Mouse (Mus musculus): Measurements from ENCODE around the gene Hacd2. TPM values are rescaled to one million over a fixed set of nuclear protein-coding genes. Genes with fewer than 3 reads are reported as not detected.

Gene Hacd2
- polyA plus RNA-seq, 1 experiment from 2014 or later, result 40.8 TPM

GRCm38 (mm10) chr16:35056786-35057185 lies 34.6 kb downstream of the Hacd2 start:
- Histone ChIP-seq H3K9ac (no peak overlapping the region), H3K4me3 (no peak overlapping the region), H3K36me3 (ENCODE audit: poor library complexity, severe bottlenecking) (no peaks in the 10 kb centered on the region), H3K9me3 (replicated peaks) (no peaks in the 10 kb centered on the region), H3K27me3 (no peaks in the 10 kb centered on the region), H3K4me1 (no peaks in the 10 kb centered on the region), H3K27ac (no peak overlapping the region), H3K4me2 (no peak overlapping the region)
- 93% methylated on average over 3 of the region's 3 CpGs for WGBS
- ATAC-seq, result no peak

GRCm38 (mm10) chr16:35061017-35061416 lies 38.8 kb downstream of the Hacd2 start:
- Histone ChIP-seq H3K4me3 (no peak overlapping the region), H3K27ac (no peak overlapping the region), H3K9me3 (replicated peaks) (no peaks in the 10 kb centered on the region), H3K36me3 (ENCODE audit: poor library complexity, severe bottlenecking) (0 out of 2 replicates have a peak, but pooled peaks cover 4% of the 10 kb centered on the region), H3K4me1 (peaks cover 7% of the 10 kb centered on the region), H3K4me2 (no peak overlapping the region), H3K27me3 (no peaks in the 10 kb centered on the region), H3K9ac (no peak overlapping the region)
- 61% methylated on average over 2 of the region's 2 CpGs for WGBS
- no peak for ATAC-seq

DNA sequence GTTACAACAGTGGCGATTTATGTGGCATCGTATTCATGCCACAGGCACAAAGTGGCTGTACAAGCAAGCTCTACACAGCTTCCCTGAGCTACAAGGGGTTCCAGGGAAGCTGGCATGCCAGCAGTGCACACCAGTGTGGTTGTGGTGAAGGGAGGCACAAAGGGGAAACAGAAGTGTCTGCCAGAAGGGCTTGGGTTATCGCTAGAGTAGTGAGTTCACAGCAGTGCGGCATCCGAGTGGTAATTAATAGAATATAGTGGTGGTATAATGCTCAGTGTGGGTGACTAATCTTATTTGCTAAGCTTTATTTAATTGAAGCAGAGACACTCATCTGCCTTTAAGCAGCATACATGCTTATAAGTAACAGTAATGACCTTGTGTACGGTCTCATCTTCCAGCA lies 43.5 kb downstream of the Hacd2 start:
- 0 out of 2 replicates have a peak, but pooled peaks cover 4% of the 10 kb centered on the region for H3K36me3 ChIP-seq (ENCODE audit: poor library complexity, severe bottlenecking)
- no peak overlapping the region for H3K9ac ChIP-seq
- ATAC-seq, result no peak

GRCm38 (mm10) chr16:35067095-35067494 lies 44.9 kb downstream of the Hacd2 start:
- Histone ChIP-seq H3K4me1 (peaks cover 13% of the 10 kb centered on the region), H3K4me3 (no peak overlapping the region), H3K9ac (no peak overlapping the region), H3K27me3 (no peaks in the 10 kb centered on the region), H3K9me3 (replicated peaks) (no peaks in the 10 kb centered on the region), H3K27ac (no peak overlapping the region), H3K4me2 (no peak overlapping the region), H3K36me3 (ENCODE audit: poor library complexity, severe bottlenecking) (0 out of 2 replicates have a peak, but pooled peaks cover 3% of the 10 kb centered on the region)
- ATAC-seq, result no peak
- WGBS, result 33% methylated on average over 8 of the region's 8 CpGs

More for the DNA sequence above, 43.5 kb downstream of the Hacd2 start:
- Histone ChIP-seq H3K4me1 (peaks cover 13% of the 10 kb centered on the region), H3K9me3 (replicated peaks) (no peaks in the 10 kb centered on the region), H3K4me3 (no peak overlapping the region), H3K27ac (no peak overlapping the region), H3K27me3 (no peaks in the 10 kb centered on the region), H3K4me2 (no peak overlapping the region)
- 61% methylated on average over 6 of the region's 6 CpGs for WGBS

DNA sequence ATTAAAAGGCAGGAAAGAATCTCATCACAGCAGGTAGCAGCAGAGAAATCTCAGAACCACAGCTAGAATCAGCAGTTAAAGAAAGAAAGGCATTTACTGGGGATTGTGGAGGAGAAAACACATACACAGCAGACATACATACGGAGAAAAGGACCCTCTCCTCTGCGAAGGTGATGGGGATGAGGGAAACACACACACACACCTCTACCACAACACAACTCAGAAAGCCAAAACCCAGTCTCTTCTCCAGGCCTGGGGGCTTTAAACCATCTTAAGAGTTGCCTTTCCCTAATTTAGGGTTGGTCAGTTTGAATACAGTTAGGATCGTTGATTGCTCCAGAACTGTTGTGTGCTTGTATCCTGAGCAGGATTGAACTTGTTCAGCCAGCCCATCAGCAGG lies 45.4 kb downstream of the Hacd2 start:
- no peak overlapping the region for H3K4me2 ChIP-seq
- 81% methylated on average over 3 of the region's 3 CpGs for WGBS
- no peaks in the 10 kb centered on the region for H3K36me3 ChIP-seq (ENCODE audit: poor library complexity, severe bottlenecking)
- no peak for ATAC-seq
- H3K27ac ChIP-seq, result no peak overlapping the region
- H3K27me3 ChIP-seq, result no peaks in the 10 kb centered on the region
- no peak overlapping the region for H3K4me3 ChIP-seq
- H3K9ac ChIP-seq, result no peak overlapping the region
- H3K4me1 ChIP-seq, result peaks cover 13% of the 10 kb centered on the region
- H3K9me3 ChIP-seq (replicated peaks), result no peaks in the 10 kb centered on the region

- no peak for ATAC-seq
- H3K27ac ChIP-seq, result no peak overlapping the region
- H3K4me1 ChIP-seq, result peaks cover 13% of the 10 kb centered on the region
- H3K4me2 ChIP-seq, result no peak overlapping the region
- H3K36me3 ChIP-seq (ENCODE audit: poor library complexity, severe bottlenecking), result no peaks in the 10 kb centered on the region
- H3K9ac ChIP-seq, result no peak overlapping the region
- H3K27me3 ChIP-seq, result no peaks in the 10 kb centered on the region
- H3K4me3 ChIP-seq, result no peak overlapping the region
- WGBS, result 89% methylated on average over 4 of the region's 4 CpGs
- no peaks in the 10 kb centered on the region for H3K9me3 ChIP-seq (replicated peaks)
Measured at GRCm38 (mm10) chr16:35068886-35069285, 46.7 kb downstream of the Hacd2 start.

GRCm38 (mm10) chr16:35074436-35074835 lies 52.2 kb downstream of the Hacd2 start:
- Histone ChIP-seq H3K4me1 (no peaks in the 10 kb centered on the region), H3K27ac (no peak overlapping the region), H3K9ac (no peak overlapping the region), H3K27me3 (no peaks in the 10 kb centered on the region), H3K9me3 (replicated peaks) (no peaks in the 10 kb centered on the region), H3K4me3 (no peak overlapping the region), H3K36me3 (ENCODE audit: poor library complexity, severe bottlenecking) (peaks cover 14% of the 10 kb centered on the region; the same call in 1 of the 2 replicates), H3K4me2 (no peak overlapping the region)
- no peak for ATAC-seq

GRCm38 (mm10) chr16:35075643-35076042 lies 53.4 kb downstream of the Hacd2 start:
- H3K9me3 ChIP-seq (replicated peaks), result no peaks in the 10 kb centered on the region
- H3K4me1 ChIP-seq, result no peaks in the 10 kb centered on the region
- WGBS, result 89% methylated on average over 3 of the region's 3 CpGs
- no peak overlapping the region for H3K4me2 ChIP-seq
- H3K27ac ChIP-seq, result no peak overlapping the region
- H3K36me3 ChIP-seq (ENCODE audit: poor library complexity, severe bottlenecking), result peaks cover 18% of the 10 kb centered on the region; the same call in 1 of the 2 replicates
- no peak overlapping the region for H3K9ac ChIP-seq
- H3K27me3 ChIP-seq, result no peaks in the 10 kb centered on the region
- no peak overlapping the region for H3K4me3 ChIP-seq
- ATAC-seq, result no peak

DNA sequence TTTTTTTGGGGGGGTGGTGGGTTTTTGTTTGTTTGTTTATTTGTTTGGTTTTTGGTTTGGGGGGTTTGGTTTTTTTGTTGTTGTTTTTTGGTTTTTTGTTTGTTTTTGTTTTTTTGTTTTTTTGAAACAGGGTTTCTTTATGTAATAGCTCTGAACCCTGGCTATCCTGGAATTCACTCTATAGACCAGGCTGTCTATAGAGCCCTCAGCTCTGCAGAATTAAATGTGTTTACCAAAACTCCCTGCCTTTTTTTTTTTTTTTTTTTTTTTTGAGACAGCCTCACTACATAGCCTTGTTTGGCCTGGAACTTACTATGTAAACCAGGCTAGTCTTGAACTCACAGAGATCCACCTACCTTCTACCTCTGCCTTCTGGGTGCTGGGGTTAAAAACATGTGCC lies 71.3 kb downstream of the Hacd2 start:
- no peak overlapping the region for H3K4me2 ChIP-seq
- no peaks in the 10 kb centered on the region for H3K4me1 ChIP-seq
- H3K27ac ChIP-seq, result no peak overlapping the region
- peaks cover 7% of the 10 kb centered on the region; the same call in 1 of the 2 replicates for H3K36me3 ChIP-seq (ENCODE audit: poor library complexity, severe bottlenecking)
- H3K9me3 ChIP-seq (replicated peaks), result no peaks in the 10 kb centered on the region
- no peak for ATAC-seq
- H3K4me3 ChIP-seq, result no peak overlapping the region
- no peak overlapping the region for H3K9ac ChIP-seq
- H3K27me3 ChIP-seq, result no peaks in the 10 kb centered on the region

GRCm38 (mm10) chr16:35097870-35098530 lies 75.8 kb downstream of the Hacd2 start:
- ATAC-seq, result no peak
- Histone ChIP-seq H3K4me2 (no peak overlapping the region), H3K9ac (no peak overlapping the region), H3K27ac (no peak overlapping the region), H3K36me3 (ENCODE audit: poor library complexity, severe bottlenecking) (peaks cover 10% of the 10 kb centered on the region; the same call in 1 of the 2 replicates), H3K27me3 (no peaks in the 10 kb centered on the region), H3K4me1 (no peaks in the 10 kb centered on the region), H3K4me3 (no peak overlapping the region), H3K9me3 (replicated peaks) (no peaks in the 10 kb centered on the region)
- 92% methylated on average over 3 of the region's 3 CpGs for WGBS

- no peaks in the 10 kb centered on the region for H3K9me3 ChIP-seq (replicated peaks)
Measured at GRCm38 (mm10) chr16:35101751-35102420, 79.7 kb downstream of the Hacd2 start.

GRCm38 (mm10) chr16:35102866-35103620 lies 80.8 kb downstream of the Hacd2 start:
- no peaks in the 10 kb centered on the region for H3K27me3 ChIP-seq
- no peaks in the 10 kb centered on the region for H3K9me3 ChIP-seq (replicated peaks)
- H3K36me3 ChIP-seq (ENCODE audit: poor library complexity, severe bottlenecking), result peaks cover 23% of the 10 kb centered on the region
- no peak for ATAC-seq
- no peaks in the 10 kb centered on the region for H3K4me1 ChIP-seq
- no peak overlapping the region for H3K27ac ChIP-seq
- no peak overlapping the region for H3K9ac ChIP-seq
- H3K4me2 ChIP-seq, result no peak overlapping the region
- 85% methylated on average over 7 of the region's 7 CpGs for WGBS
- no peak overlapping the region for H3K4me3 ChIP-seq

More at GRCm38 (mm10) chr16:35101751-35102420, 79.7 kb downstream of the Hacd2 start:
- H3K36me3 ChIP-seq (ENCODE audit: poor library complexity, severe bottlenecking), result peaks cover 18% of the 10 kb centered on the region
- H3K4me1 ChIP-seq, result no peaks in the 10 kb centered on the region
- WGBS, result 84% methylated on average over 12 of the region's 12 CpGs
- H3K27ac ChIP-seq, result no peak overlapping the region
- no peak overlapping the region for H3K9ac ChIP-seq
- no peak for ATAC-seq
- H3K4me2 ChIP-seq, result no peak overlapping the region
- H3K4me3 ChIP-seq, result no peak overlapping the region
- H3K27me3 ChIP-seq, result no peaks in the 10 kb centered on the region
